Mouse (Mus musculus) kidney, postnatal 25 days (tissue): Measurements from ENCODE around the gene Sost.
A peak's percentile ranks its signal among the peaks of the same experiment; 100 is the strongest.
"Not testable (repeated sequence)": the region's sequence is repeated elsewhere in the genome, so short reads cannot be mapped to it uniquely, and the experiment has no call there.

ENCODE experiments used
- DNase-seq, 2 experiments: peaks; one replicate each; pipeline ENCODE4 v3.0.0; 2021; ENCODE audit warnings: mixed read lengths in 2 of 2

Gene Sost

DNA sequence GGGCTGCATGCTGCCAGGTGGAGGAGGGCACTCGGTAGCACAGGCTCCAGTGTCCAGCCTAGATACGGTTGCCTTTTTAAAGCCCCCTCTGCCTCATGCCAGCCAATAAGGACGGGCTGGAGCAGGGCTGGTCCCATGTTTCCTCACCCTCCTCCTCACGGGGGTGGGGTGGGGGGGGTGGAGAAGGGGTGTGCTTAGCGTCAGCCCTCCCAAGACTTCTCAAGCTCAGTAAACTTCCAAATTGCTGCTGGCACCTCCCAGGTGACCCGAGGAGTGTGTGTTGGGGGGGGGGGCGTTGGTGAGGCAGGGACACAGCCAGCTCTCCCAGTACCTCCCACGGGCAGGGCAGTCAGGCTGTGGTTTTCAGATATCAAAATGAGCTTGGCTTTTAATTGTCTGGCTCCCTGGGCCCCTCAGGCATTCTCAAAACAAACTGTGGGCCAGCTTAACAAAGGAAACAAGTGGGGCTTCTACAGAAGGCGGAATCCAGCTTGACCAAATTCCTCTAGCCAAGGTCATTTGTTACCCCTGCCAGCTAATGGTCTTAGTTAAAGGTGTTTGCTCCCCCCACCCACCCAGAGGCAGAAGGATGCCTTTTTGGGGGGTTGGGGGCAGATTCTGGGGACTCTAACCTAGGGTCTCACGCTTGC lies at the start of gene Sost:
Gene Sost, minus strand, starts transcription at position 51 of the 650 bp plus-strand sequence.
- no peak for DNase-seq

GRCm38 (mm10) chr11:102016136-102016535 lies 49.3 kb upstream of the Sost start:
- DNase-seq: peak; percentile 33 to 62

GRCm38 (mm10) chr11:102015472-102015871 lies 48.7 kb upstream of the Sost start:
- DNase-seq: no peak

DNA sequence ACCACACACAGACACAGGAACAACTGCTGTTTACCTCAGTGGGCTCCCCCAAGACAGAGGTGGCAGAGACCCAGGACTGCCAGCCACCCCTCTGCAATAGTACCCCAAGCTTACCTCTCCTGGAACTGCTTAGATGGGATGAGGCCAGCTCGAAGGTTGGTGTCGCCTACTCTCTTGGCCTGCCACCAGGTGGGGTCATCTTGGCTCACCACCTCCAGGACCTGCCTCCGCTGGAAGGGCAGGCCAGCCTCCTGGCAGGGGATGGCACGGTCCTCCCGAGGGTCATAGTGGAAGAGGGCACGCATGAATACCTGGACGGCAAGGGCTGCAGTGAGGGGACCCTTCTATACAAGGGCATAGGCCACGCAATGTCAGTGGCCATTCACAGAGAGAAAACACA lies 46.4 kb upstream of the Sost start:
- no peak for DNase-seq

DNA sequence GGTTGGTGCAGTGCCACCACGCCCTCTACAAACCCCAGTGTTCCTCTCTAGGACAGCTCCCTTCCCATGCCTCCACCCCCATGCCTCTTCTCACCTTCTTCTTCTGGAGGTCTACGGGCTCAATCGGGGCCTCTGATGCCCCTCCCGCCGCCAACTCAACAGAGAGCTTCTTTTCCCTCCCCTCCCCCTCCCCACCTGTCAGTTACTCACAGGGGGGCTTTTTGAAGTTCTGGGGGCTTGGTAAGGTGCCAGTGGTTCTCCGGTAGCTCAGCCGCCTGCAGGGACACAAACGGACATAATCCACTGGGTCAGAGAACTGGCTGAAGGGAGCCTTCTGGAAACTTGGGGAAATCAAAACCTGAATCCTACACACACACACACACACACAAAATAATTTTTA lies 44.7 kb upstream of the Sost start:
- no peak for DNase-seq

GRCm38 (mm10) chr11:102010140-102010539 lies 43.3 kb upstream of the Sost start:
- DNase-seq: no peak

DNA sequence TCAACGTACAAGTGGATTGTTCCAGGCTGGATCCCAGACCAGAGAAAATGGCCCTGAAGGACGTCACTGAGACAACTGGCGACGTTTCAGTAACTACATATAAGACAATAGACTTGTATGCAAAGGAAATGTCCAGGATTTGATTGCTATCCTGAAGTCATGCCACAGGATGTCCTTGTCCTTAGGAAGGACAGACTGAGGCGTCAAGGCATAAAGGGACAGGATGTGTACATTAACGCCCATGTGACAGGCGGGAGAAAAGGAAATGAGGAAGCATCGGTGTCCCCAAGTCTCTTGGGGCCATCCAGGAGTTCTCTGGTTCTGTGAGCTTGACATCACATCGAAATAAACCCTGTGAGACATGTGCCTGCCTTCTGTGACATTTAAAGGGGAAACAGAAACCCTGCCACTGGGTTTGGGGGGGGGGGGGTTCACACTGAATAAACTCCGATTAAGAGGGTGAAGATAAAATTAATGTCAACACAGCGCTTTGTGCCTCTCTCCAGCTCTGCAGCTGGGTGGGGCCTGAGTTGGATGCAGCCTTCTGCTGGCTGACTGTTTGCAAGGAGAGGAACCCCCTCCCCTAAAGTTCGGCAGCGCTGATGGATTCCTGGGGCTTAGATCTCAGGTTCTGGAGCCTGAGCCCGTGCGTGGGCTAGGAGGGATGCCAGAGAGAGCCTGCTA lies 42.3 kb upstream of the Sost start:
- no peak for DNase-seq

- DNase-seq: no peak
Observed at GRCm38 (mm10) chr11:102008372-102008771, 41.6 kb upstream of the Sost start.

GRCm38 (mm10) chr11:102006688-102007087 lies 39.9 kb upstream of the Sost start:
- no peak for DNase-seq

DNA sequence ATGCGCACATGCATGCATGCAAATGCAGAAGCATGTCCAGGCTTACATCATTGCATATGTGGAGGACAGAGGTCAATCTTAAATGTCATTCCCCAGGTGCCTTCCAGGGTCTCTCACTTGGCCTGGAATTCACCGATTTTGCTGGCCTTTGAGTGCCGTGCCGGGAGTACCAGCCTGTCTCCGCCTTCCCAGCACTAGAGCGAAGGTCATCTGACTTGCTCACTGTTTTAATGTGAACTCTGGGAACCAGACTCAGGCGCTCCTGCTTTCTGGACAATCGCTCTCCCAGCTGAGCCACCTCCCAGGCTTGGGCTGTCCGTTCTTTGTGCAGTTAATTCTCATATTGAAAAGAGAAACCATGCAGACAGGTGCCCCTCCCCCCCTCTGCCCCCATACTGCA lies 39.5 kb upstream of the Sost start:
- no peak for DNase-seq

DNA sequence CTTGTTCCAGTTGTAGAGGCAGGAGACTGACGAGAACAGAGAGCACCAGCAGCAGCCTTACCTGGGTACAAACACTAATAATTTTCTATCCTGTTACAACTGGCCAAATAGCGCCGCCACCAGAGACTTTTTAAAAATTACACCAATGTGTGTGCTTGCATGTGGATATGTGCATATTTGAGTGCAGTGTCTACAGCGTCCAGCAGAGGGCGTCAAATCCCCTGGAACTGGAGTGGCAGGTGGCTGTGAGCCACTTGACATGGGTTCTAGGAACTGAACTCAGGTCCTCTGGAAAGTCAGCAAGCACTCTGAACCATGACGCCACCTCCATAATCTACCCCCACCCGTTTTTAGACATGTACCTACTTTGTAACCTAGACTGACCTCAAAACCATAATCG lies 37.4 kb upstream of the Sost start:
- DNase-seq: no peak

DNA sequence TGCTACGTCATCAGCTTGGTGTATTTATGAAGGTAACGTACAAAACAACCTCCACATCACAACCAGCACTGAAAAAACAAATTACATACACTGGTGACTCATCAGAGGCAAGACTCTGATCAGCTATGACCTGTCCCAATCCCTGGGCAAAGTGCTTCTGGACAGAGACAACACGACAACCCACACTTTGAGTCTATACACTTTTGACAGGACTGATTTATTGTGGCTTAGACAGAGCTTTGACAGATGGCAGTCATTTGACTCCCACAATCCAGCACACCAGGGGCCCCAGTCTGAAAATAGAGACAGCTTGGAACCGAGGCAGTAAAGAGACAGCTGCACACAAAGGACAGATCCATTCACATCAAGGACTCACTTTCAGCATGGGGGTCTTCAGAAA lies 32.7 kb upstream of the Sost start:
- no peak for DNase-seq

- peak; percentile 23 to 60 for DNase-seq
Observed at GRCm38 (mm10) chr11:101998258-101998657, 31.4 kb upstream of the Sost start.

DNA sequence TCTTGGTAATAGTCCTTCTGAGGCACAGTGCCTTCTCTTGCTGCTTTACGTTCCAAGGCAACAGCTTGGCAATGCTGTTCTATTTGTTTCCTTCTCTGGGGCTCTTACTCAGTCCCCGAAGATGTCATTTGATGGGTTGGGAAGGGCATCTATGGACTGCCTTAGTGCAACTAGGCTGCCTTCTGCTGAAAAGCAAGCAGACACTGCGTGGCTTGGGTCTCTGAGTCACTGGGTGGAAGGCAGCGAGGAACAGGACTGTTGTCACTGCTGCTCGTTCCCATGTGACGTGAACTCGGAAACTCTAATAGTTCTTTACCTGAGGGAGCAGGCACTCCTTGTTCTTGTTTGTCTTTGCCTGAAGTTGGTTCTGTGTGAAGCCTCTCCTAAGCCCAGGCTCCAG lies 29.1 kb upstream of the Sost start:
- no peak for DNase-seq

DNA sequence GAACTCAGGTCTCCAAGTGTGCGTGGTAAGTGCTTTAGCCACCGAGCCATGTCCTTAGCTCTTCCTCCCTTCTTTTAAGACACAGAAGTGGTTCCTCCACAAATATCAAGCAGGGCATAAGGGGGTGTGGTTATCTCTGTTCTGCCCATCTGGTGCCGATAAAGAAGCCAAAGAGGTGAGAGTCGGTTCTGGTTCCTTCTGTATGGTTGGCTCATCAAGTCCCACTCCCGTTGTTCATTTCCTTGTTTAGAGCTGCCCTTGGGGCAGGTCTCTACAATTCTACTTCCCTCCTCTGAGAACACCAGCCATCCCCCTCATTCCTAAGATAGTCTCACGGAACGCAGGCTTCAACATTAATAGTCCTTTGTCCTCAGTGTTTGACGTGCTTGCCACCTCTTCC lies 27.3 kb upstream of the Sost start:
- no peak for DNase-seq

DNA sequence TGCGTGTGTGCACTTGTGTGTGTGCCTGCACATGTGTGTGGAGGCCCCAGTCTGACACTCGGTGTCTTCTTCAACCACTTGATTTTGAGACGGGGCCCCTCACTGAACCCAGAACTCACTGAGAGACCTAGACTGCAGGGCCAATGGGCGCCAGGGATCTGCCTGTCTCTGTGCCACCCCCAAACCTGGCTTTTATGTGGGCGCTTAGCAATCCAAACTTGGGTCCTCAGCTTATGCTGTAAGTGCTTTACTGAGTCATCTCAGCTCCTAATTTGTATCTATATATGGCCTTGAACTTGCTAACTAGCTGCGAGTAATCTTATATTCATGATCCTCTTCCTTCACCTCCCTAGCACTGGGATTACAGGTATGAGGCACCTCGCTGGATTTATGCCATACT lies 25.6 kb upstream of the Sost start:
- DNase-seq: no peak

- no peak for DNase-seq
Observed at GRCm38 (mm10) chr11:101991813-101992212, 25.0 kb upstream of the Sost start.

- DNase-seq: no peak
Observed at GRCm38 (mm10) chr11:101990244-101990643, 23.4 kb upstream of the Sost start.

- DNase-seq: no peak
Observed at GRCm38 (mm10) chr11:101986913-101987312, 20.1 kb upstream of the Sost start, which contains the start of gene Dusp3. Dusp3 (minus strand) TSS chr11:101987013.

DNA sequence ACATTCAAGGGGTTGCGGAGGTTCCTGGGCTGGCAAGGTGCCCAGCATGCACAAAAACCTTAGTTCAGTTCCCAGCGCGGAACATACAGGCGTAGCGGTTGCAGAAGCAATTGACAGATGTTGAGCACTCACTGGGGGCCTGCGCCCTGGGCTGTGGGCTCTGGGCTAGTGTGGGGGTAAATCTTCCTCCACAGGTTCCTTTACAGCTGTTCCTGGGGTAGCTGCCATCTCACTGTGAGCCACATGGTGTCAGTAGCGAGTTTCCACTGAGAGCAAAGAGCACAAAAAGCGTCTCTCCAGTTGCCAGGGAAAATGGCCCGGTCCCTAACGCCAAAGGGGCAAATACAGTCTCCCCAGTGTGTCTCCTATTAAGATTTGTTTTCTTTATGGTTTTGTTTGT lies 19.2 kb upstream of the Sost start:
- peak; percentile 88 to 91 for DNase-seq

DNA sequence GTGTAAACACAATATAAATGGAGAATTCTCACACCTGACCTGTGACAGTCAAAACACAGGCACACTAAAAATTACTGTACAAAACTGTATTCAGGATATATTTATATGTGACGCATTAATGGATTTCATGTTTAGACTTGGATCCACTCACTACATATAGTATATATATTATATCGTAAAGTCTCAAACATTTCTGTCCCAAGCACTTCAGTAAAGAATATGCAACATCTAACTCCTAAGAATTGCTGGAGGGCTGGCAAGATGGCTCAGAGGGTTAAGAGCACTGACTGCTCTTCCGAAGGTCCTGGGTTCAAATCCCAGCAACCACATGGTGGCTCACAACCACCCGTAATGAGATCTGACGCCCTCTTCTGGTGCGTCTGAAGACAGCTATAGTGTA lies 18.6 kb upstream of the Sost start:
- not testable (repeated sequence) for DNase-seq

- DNase-seq: peak; percentile 98
Observed at GRCm38 (mm10) chr11:101984054-101985025, 17.5 kb upstream of the Sost start, which contains the start of gene Cfap97d1. Cfap97d1 (plus strand) TSS chr11:101984279.

DNA sequence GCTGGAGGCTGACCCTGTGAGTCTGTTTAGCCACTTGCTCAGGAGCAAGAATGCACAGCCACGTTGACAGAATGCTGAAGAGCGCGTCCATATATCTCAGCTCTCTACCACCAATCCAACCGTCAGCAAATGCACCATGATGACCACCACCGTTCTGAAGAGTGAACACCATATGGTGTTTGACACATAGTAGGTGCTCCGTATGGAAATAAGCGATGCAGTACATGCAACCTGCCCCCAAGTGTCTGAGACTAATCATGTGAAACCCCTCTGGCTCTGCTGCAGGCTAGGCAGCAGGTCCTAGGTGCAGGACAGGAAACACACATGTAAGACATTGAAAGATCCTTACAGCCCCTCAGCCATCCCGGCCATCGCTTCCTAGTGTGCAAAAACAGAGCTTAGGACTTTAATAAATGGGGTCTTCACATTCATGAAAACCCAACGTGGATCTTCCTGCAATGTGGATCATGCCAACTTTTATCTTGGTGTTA lies 16.7 kb upstream of the Sost start:
- DNase-seq: no peak
